Mouse (Mus musculus): Measurements from ENCODE around the gene Per2.

Per2 gene

DNA sequence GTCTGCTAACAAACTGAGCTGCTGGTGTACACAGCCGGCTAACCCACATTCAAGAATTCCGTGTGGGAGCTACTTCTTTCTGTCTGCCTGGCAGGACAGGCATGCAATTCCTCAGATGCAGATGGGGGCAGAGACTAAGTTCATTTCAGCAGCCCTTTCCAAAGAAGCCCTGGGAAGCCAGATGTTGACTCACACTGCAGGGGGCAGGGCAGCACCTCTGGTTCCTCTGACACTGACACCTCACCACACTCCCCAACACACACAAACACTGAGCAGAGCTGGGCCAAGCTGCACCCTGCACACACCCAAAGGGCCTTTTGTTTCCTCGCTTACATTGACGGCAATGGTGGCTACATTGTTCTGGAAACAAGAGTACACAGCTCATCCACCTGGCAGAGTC, 1.4 kb upstream of the Per2 start:
- ATAC-seq (ENCODE audit: insufficient number of reproducible peaks, low FRiP score, low TSS enrichment) = no peak

- ATAC-seq (ENCODE audit: insufficient number of reproducible peaks, low FRiP score, low TSS enrichment) = no peak
Measured at GRCm38 (mm10) chr1:91460069-91460468, 945 bp upstream of the Per2 start.

- peak; percentile 23; the same call in 1 of the 2 replicates for ATAC-seq (ENCODE audit: insufficient number of reproducible peaks, low FRiP score, low TSS enrichment)
Measured at GRCm38 (mm10) chr1:91458223-91458861, 782 bp downstream of the Per2 start.

GRCm38 (mm10) chr1:91457698-91458097, 1.4 kb downstream of the Per2 start:
- ATAC-seq (ENCODE audit: insufficient number of reproducible peaks, low FRiP score, low TSS enrichment) = no peak

GRCm38 (mm10) chr1:91457116-91457515, 2.0 kb downstream of the Per2 start:
- ATAC-seq (ENCODE audit: insufficient number of reproducible peaks, low FRiP score, low TSS enrichment) = no peak

- ATAC-seq (ENCODE audit: insufficient number of reproducible peaks, low FRiP score, low TSS enrichment) = no peak
Measured at GRCm38 (mm10) chr1:91456301-91456801, 2.8 kb downstream of the Per2 start.

DNA sequence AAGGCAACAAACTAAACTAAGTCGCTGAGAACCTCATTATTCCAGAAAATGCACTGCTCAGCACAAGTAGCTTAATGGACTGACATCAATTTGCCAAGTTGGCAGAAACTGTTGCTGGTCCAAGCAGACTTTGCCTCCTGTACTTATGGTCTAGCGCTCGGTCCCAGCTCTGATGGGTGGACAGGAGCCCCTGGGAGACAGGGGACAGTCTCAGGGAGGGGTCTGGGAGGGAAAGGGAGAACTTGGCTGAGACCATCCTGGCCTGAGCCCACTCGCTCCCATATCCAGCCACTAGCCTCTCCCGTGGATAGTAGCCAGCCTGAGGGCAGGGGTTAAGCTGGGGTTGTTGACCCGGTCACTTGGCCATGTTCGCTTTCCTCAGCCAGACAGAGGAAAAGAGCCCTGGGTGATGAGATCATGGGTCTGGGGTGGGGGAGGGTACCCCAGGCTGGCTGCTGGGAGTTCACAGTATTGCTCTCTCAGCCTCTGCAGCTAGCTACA, 3.4 kb downstream of the Per2 start:
- ATAC-seq (ENCODE audit: insufficient number of reproducible peaks, low FRiP score, low TSS enrichment) = no peak

- no peak for ATAC-seq (ENCODE audit: insufficient number of reproducible peaks, low FRiP score, low TSS enrichment)
Measured at GRCm38 (mm10) chr1:91454927-91455326, 4.2 kb downstream of the Per2 start.

DNA sequence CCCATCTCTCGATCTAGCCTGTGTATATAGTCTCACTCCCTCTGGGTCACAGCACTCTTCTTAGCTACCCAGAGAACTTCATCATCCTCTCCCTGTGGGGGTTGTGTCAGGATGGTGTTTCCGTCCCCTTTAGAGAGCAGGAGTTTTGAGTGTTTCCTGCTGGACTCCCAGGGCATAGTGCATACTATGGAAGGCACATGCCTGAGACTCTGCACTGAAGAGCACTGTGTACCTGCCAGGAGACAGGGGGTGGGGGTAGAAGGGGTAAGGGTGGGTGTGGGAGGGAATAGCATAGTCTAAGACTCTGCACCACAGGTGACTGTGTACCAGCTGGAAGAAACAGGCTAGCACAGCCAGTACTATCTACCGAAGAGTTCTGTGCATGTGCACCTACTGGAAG, 4.8 kb downstream of the Per2 start:
- no peak for ATAC-seq (ENCODE audit: insufficient number of reproducible peaks, low FRiP score, low TSS enrichment)

GRCm38 (mm10) chr1:91453932-91454331, 5.2 kb downstream of the Per2 start:
- no peak for ATAC-seq (ENCODE audit: insufficient number of reproducible peaks, low FRiP score, low TSS enrichment)

DNA sequence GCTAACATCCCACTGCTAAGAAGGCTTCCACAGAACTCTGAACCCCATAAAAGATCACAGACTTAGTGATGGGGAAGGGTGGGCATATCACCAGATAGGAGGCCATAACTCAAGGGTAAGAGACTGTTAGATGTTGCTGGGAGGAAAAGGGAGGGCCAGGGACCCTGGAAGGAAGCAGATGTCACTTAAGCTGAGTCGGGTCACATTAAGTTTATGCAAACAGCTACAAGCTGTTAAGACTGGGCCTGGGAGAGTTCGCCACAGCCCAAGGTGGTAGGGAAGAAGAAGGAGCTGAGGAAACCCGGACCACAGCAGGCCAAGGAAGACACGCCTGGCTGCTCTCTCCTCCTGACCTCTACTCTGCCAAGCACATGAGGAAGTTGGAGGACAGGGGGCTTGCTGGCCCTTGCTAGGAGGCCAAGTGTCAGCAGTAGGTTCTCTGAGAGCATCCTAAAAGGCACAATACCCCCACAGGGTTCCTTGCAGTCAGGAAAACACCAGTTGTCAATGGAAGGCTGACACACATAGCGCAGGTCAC, 7.5 kb downstream of the Per2 start:
- no peak for ATAC-seq (ENCODE audit: insufficient number of reproducible peaks, low FRiP score, low TSS enrichment)

DNA sequence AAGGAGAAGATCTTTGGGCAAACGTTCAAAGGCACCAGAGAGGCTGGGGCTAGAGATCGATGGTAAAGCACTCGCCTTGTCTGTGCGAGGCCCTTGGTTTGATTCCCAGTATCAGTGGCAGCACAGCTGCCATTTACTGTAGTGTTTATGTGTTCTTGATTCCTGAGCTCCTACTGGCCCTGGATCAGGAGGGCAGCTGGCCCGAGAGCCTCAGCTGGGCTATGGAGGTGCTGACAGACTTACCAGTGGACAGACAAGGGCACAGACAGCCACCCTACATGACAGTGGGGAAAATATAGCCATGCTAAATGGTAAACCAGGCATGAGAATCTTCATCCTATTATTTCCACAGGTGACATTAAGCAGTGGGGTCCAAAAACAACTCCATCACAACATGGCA, 8.3 kb downstream of the Per2 start:
- ATAC-seq (ENCODE audit: insufficient number of reproducible peaks, low FRiP score, low TSS enrichment) = no peak

GRCm38 (mm10) chr1:91448688-91449087, 10.4 kb downstream of the Per2 start:
- no peak for ATAC-seq (ENCODE audit: insufficient number of reproducible peaks, low FRiP score, low TSS enrichment)

GRCm38 (mm10) chr1:91446511-91446910, 12.6 kb downstream of the Per2 start:
- no peak for ATAC-seq (ENCODE audit: insufficient number of reproducible peaks, low FRiP score, low TSS enrichment)

DNA sequence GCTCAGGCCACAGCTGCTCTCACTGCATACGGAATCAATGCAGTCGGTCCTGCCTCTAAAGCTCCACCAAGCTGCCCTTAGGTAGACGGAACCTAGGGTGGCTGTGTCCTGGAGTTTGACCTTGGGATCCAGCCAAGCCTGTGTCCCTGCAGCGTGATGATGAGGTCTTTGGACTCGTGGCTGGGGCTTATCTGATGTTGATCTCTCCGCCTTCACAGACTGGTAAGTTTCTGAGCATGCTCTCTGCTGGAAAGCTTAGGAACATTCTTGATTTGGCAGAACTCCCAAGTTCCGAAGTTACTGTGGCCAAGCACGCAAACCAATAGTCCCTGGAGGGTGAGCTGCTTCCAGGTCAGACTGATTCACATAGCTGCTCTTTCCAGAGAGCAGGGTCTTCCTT, 13.1 kb downstream of the Per2 start:
- ATAC-seq (ENCODE audit: insufficient number of reproducible peaks, low FRiP score, low TSS enrichment) = no peak

- no peak for ATAC-seq (ENCODE audit: insufficient number of reproducible peaks, low FRiP score, low TSS enrichment)
Measured at GRCm38 (mm10) chr1:91444841-91445830, 14.0 kb downstream of the Per2 start.

- ATAC-seq (ENCODE audit: insufficient number of reproducible peaks, low FRiP score, low TSS enrichment) = no peak
Measured at GRCm38 (mm10) chr1:91442350-91442990, 16.7 kb downstream of the Per2 start.

DNA sequence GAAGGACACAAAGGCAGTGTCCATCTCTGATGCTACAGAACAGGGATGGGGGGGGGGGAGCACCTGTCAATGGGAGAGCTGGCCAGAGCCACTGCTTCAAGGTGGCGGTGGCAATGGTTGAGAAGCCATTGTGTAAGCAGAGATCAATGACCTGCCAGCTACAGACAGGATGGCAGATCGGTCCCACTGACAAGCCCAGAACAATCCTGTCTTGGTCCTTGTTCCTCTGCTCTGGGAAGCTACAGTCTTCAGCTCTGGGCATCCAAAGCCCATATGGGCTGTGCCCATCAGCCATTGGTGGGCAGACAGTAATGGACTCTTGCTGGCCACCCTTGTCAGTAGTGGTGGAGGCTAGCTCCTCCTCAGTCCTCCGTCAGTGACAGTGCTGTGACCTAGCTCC, 17.3 kb downstream of the Per2 start:
- ATAC-seq (ENCODE audit: insufficient number of reproducible peaks, low FRiP score, low TSS enrichment) = no peak

DNA sequence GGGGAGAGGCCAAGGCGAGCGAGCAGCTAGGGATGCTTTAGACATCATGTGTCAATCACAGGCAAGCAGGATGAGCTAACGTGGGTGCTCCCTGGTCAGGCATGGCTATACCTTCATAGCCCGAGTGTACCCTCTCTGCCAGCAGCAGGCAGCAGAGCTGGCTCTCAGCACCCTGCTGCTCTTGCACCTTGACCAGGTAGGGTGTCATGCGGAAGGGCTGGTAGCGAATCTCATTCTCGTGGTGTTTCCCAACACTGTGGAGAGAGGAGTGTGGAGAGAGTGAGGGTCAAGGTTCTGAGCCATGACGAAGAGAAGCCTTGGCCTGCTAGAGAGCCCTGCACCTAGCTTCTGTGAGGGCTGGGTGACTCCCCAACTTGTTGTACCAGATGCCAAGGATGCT, 19.3 kb downstream of the Per2 start:
- no peak for ATAC-seq (ENCODE audit: insufficient number of reproducible peaks, low FRiP score, low TSS enrichment)

DNA sequence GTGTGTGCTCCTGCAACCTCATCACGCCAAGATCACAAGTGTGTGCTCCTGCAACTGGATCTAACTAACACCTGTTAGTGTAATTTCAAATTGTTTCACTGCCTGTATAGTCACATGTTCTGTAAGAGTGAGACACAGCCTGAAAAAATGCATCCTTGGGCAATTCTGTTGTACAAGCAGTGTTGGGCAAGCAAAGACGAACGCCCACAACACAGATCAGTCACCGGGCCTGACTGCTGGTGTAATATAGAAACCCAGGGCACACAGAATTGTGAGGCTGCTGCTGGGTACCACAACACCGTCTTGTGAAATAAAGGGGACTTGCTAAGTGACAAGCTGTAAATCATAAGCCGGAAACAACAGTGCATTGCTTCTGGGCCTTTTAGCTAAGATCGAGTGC, 21.6 kb downstream of the Per2 start:
- ATAC-seq (ENCODE audit: insufficient number of reproducible peaks, low FRiP score, low TSS enrichment) = no peak

GRCm38 (mm10) chr1:91437083-91437400, 22.1 kb downstream of the Per2 start:
- ATAC-seq (ENCODE audit: insufficient number of reproducible peaks, low FRiP score, low TSS enrichment) = no peak

Data from cerebellum, adult (tissue).